Mouse (Mus musculus) ES-E14 (cell line): ENCODE measurements around the gene Rp9.

ENCODE experiments used
- CHD2 ChIP-seq: IDR thresholded peaks from 2 replicates; pipeline ENCODE4 v1.6.1; 2014; ENCODE audit warnings: mild to moderate bottlenecking, low read depth, low read length, inconsistent platforms
- ZC3H11A ChIP-seq: IDR thresholded peaks from 2 replicates; pipeline ENCODE4 v1.6.1; 2012; ENCODE audit warnings: low read depth, mild to moderate bottlenecking, inconsistent platforms, low read length, borderline replicate concordance
- ZNF384 ChIP-seq: IDR thresholded peaks from 2 replicates; pipeline ENCODE4 v1.6.1; 2012; ENCODE audit warnings: low read depth, low read length, inconsistent platforms

DNA sequence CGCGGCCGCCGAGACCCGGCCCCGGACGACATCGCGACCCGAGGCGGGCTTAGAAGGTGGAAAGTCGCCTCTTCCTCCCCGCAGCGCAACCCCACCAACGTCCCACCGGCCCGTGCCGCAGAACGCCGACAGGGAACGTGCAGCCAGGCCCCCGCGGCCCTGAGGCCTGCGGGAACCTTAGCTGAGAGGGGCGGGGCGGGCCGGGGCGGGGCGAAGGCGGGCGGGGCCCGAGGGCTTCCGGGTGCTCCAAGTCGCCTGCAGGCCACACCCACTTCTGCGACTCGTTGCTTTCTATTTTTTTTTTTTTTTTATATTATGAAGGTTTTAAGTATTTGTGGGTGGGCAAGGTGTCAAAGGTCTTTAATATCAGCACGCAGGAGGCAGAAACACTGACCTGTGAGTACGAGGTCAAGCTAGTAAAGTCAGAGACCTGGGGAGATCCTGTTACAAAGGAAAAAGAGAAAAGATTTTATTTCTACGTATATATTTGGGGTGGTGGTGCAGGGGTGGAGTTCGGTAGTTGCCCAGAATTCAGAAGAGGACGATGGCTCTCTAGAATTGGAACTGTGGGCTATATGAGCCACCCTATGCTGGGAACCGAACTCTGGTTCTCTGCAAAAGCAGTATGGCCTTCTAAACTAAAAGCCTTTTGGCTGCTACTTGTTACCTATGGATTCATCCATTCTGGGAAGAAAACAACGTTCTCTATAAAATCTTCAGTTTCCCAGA, 1.2 kb downstream of the Rp9 start:
- no peak for TF ChIP-seq CHD2
- peak; percentile 91 for TF ChIP-seq ZNF384
- TF ChIP-seq ZC3H11A = no peak
